Mouse (Mus musculus): ENCODE results near the gene Cpa5. TPM values are rescaled to one million over a fixed set of nuclear protein-coding genes. Genes with fewer than 3 reads are reported as not detected.

Gene Cpa5
- not detected in 2 replicates for polyA plus RNA-seq (2015; fragmentation: Nextera tagmentation; extraction: Ambion mirVana)

GRCm38 (mm10) chr6:30610710-30611109 is at the start of gene Cpa5:
TSS of gene Cpa5 (plus strand) at chr6:30611010.
- Histone ChIP-seq H3K4me1 (peaks cover 3% of the 10 kb centered on the region; the same call in 1 of the 2 replicates), H3K4me2 (no peak within 1 kb of the TSS), H3K36me3 (replicated peaks) (no peaks in the 10 kb centered on the region), H3K9ac (no peak within 1 kb of the TSS), H3K27me3 (replicated peaks) (no peaks in the 10 kb centered on the region), H3K27ac (no peak within 1 kb of the TSS), H3K4me3 (no peak within 1 kb of the TSS), H3K9me3 (no peaks in the 10 kb centered on the region)
- no peak for ATAC-seq (replicated peaks)
- WGBS: 82% methylated on average over 7 of the region's 7 CpGs

GRCm38 (mm10) chr6:30562132-30562531 is 48.7 kb upstream of the Cpa5 start:
- Histone ChIP-seq H3K36me3 (replicated peaks) (no peaks in the 10 kb centered on the region), H3K27me3 (replicated peaks) (no peaks in the 10 kb centered on the region), H3K9ac (no peak overlapping the region), H3K27ac (no peak overlapping the region), H3K4me2 (no peak overlapping the region), H3K9me3 (no peaks in the 10 kb centered on the region), H3K4me3 (no peak overlapping the region), H3K4me1 (no peaks in the 10 kb centered on the region)
- ATAC-seq (replicated peaks): no peak
- 78% methylated on average over 4 of the region's 4 CpGs for WGBS

GRCm38 (mm10) chr6:30563575-30563974 is 47.2 kb upstream of the Cpa5 start:
- no peak overlapping the region for H3K4me2 ChIP-seq
- H3K9ac ChIP-seq: no peak overlapping the region
- H3K27me3 ChIP-seq (replicated peaks): no peaks in the 10 kb centered on the region
- H3K4me3 ChIP-seq: no peak overlapping the region
- ATAC-seq (replicated peaks): no peak
- no peaks in the 10 kb centered on the region for H3K36me3 ChIP-seq (replicated peaks)
- no peaks in the 10 kb centered on the region for H3K9me3 ChIP-seq
- 87% methylated on average over 6 of the region's 6 CpGs for WGBS
- H3K4me1 ChIP-seq: no peaks in the 10 kb centered on the region
- no peak overlapping the region for H3K27ac ChIP-seq

- Histone ChIP-seq H3K27ac (no peak overlapping the region), H3K4me3 (no peak overlapping the region), H3K4me1 (no peaks in the 10 kb centered on the region), H3K9me3 (no peaks in the 10 kb centered on the region), H3K4me2 (no peak overlapping the region), H3K36me3 (replicated peaks) (no peaks in the 10 kb centered on the region), H3K27me3 (replicated peaks) (no peaks in the 10 kb centered on the region), H3K9ac (no peak overlapping the region)
- 92% methylated on average over 6 of the region's 6 CpGs for WGBS
- no peak for ATAC-seq (replicated peaks)
Measured at GRCm38 (mm10) chr6:30564051-30564450, 46.8 kb upstream of the Cpa5 start.

GRCm38 (mm10) chr6:30568069-30568468 is 42.7 kb upstream of the Cpa5 start, which contains the start of gene Cpa4:
TSS of gene Cpa4 (plus strand) at chr6:30568369.
- Histone ChIP-seq H3K27me3 (replicated peaks) (no peaks in the 10 kb centered on the region), H3K27ac (no peak within 1 kb of the TSS), H3K4me1 (peaks cover 9% of the 10 kb centered on the region), H3K36me3 (replicated peaks) (no peaks in the 10 kb centered on the region), H3K9ac (no peak within 1 kb of the TSS), H3K4me3 (no peak within 1 kb of the TSS), H3K4me2 (no peak within 1 kb of the TSS), H3K9me3 (no peaks in the 10 kb centered on the region)
- ATAC-seq (replicated peaks): no peak
- 67% methylated on average over 5 of the region's 5 CpGs for WGBS

GRCm38 (mm10) chr6:30569331-30569730 is 41.5 kb upstream of the Cpa5 start:
- H3K4me2 ChIP-seq: no peak overlapping the region
- H3K4me1 ChIP-seq: peaks cover 14% of the 10 kb centered on the region
- H3K9ac ChIP-seq: no peak overlapping the region
- ATAC-seq (replicated peaks): no peak
- no peaks in the 10 kb centered on the region for H3K36me3 ChIP-seq (replicated peaks)
- no peaks in the 10 kb centered on the region for H3K9me3 ChIP-seq
- no peak overlapping the region for H3K27ac ChIP-seq
- H3K27me3 ChIP-seq (replicated peaks): no peaks in the 10 kb centered on the region
- no peak overlapping the region for H3K4me3 ChIP-seq
- 89% methylated on average over 10 of the region's 10 CpGs for WGBS

- WGBS: 91% methylated on average over 5 of the region's 5 CpGs
- no peaks in the 10 kb centered on the region for H3K9me3 ChIP-seq
- no peak overlapping the region for H3K9ac ChIP-seq
- no peak overlapping the region for H3K4me3 ChIP-seq
- H3K4me2 ChIP-seq: no peak overlapping the region
- no peak overlapping the region for H3K27ac ChIP-seq
- ATAC-seq (replicated peaks): no peak
- H3K4me1 ChIP-seq: peaks cover 14% of the 10 kb centered on the region
- H3K27me3 ChIP-seq (replicated peaks): no peaks in the 10 kb centered on the region
- no peaks in the 10 kb centered on the region for H3K36me3 ChIP-seq (replicated peaks)
Measured at GRCm38 (mm10) chr6:30570012-30570411, 40.8 kb upstream of the Cpa5 start.

- peak; percentile 95 for ATAC-seq (replicated peaks)
- 22% methylated on average over 20 of the region's 20 CpGs for WGBS
- H3K4me1 ChIP-seq: peaks cover 14% of the 10 kb centered on the region
Measured at GRCm38 (mm10) chr6:30572456-30573311, 38.1 kb upstream of the Cpa5 start.

GRCm38 (mm10) chr6:30573380-30573779 is 37.4 kb upstream of the Cpa5 start:
- H3K27ac ChIP-seq: peak overlapping the region; percentile 78
- no peak overlapping the region for H3K4me3 ChIP-seq
- H3K27me3 ChIP-seq (replicated peaks): no peaks in the 10 kb centered on the region
- no peak for ATAC-seq (replicated peaks)
- no peak overlapping the region for H3K4me2 ChIP-seq
- no peaks in the 10 kb centered on the region for H3K36me3 ChIP-seq (replicated peaks)
- H3K4me1 ChIP-seq: peaks cover 14% of the 10 kb centered on the region
- H3K9ac ChIP-seq: no peak overlapping the region
- 65% methylated on average over 5 of the region's 5 CpGs for WGBS
- H3K9me3 ChIP-seq: no peaks in the 10 kb centered on the region

More at GRCm38 (mm10) chr6:30572456-30573311, 38.1 kb upstream of the Cpa5 start:
- no peak overlapping the region for H3K9ac ChIP-seq
- no peaks in the 10 kb centered on the region for H3K9me3 ChIP-seq
- no peaks in the 10 kb centered on the region for H3K36me3 ChIP-seq (replicated peaks)
- H3K27me3 ChIP-seq (replicated peaks): no peaks in the 10 kb centered on the region
- H3K4me3 ChIP-seq: no peak overlapping the region
- peak overlapping the region; percentile 78 for H3K27ac ChIP-seq
- H3K4me2 ChIP-seq: peak overlapping the region; percentile 26

GRCm38 (mm10) chr6:30574945-30575344 is 35.9 kb upstream of the Cpa5 start:
- ATAC-seq (replicated peaks): no peak
- WGBS: 91% methylated on average over 1 of the region's 1 CpGs

GRCm38 (mm10) chr6:30576477-30577203 is 34.2 kb upstream of the Cpa5 start:
- Histone ChIP-seq H3K9ac (no peak overlapping the region), H3K4me2 (no peak overlapping the region), H3K27ac (no peak overlapping the region), H3K4me1 (peaks cover 34% of the 10 kb centered on the region), H3K9me3 (no peaks in the 10 kb centered on the region), H3K36me3 (replicated peaks) (no peaks in the 10 kb centered on the region), H3K4me3 (no peak overlapping the region), H3K27me3 (replicated peaks) (no peaks in the 10 kb centered on the region)
- WGBS: 79% methylated on average over 17 of the region's 17 CpGs
- ATAC-seq (replicated peaks): no peak

More at GRCm38 (mm10) chr6:30574945-30575344, 35.9 kb upstream of the Cpa5 start:
- Histone ChIP-seq H3K9ac (no peak overlapping the region), H3K27me3 (replicated peaks) (no peaks in the 10 kb centered on the region), H3K4me3 (no peak overlapping the region), H3K4me1 (peaks cover 19% of the 10 kb centered on the region), H3K36me3 (replicated peaks) (no peaks in the 10 kb centered on the region), H3K4me2 (no peak overlapping the region), H3K27ac (no peak overlapping the region), H3K9me3 (no peaks in the 10 kb centered on the region)

- peak; percentile 65 for ATAC-seq (replicated peaks)
- Histone ChIP-seq H3K4me2 (peak overlapping the region; percentile 11; the same call in 1 of the 2 replicates), H3K4me3 (no peak overlapping the region), H3K9ac (no peak overlapping the region), H3K4me1 (peaks cover 20% of the 10 kb centered on the region), H3K27me3 (replicated peaks) (no peaks in the 10 kb centered on the region), H3K36me3 (replicated peaks) (no peaks in the 10 kb centered on the region), H3K9me3 (no peaks in the 10 kb centered on the region), H3K27ac (peak overlapping the region; percentile 71)
- 31% methylated on average over 17 of the region's 17 CpGs for WGBS
Measured at GRCm38 (mm10) chr6:30579961-30580840, 30.6 kb upstream of the Cpa5 start.
